Mouse (Mus musculus) small intestine, adult 2 months (tissue): ENCODE measurements around the gene Lss. TPM values are rescaled to one million over a fixed set of nuclear protein-coding genes. Genes with fewer than 3 reads are reported as not detected.

Experiments
- H3K27ac ChIP-seq: fragments of 200-500 bp; 2 replicates; pipeline ENCODE4 v1.5.1; 2012; ENCODE audit warnings: low read depth, low read length, control low read depth, inconsistent platforms; ENCODE audit not compliant: insufficient read depth
- H3K27me3 ChIP-seq: fragments of 200-500 bp; 2 replicates; pipeline ENCODE4 v1.6.1; 2012; ENCODE audit warnings: mild to moderate bottlenecking, moderate library complexity, low read length, inconsistent platforms; ENCODE audit not compliant: control insufficient read depth, insufficient read depth
- H3K36me3 ChIP-seq: fragments of 200-500 bp; 2 replicates; pipeline ENCODE4 v1.6.1; 2012; ENCODE audit warnings: mild to moderate bottlenecking, low read length, control low read depth, inconsistent platforms; ENCODE audit not compliant: control insufficient read depth, insufficient read depth
- H3K4me1 ChIP-seq: fragments of 200-500 bp; 2 replicates; pipeline ENCODE4 v1.6.1; 2012; ENCODE audit warnings: low read length, inconsistent platforms, mixed read lengths; ENCODE audit not compliant: control insufficient read depth, insufficient read depth, insufficient read length
- H3K4me3 ChIP-seq: fragments of 200-500 bp; 2 replicates; pipeline ENCODE4 v1.5.1; 2012; ENCODE audit warnings: low read depth, mild to moderate bottlenecking, control low read depth, inconsistent platforms, low read length, moderate library complexity
- CTCF ChIP-seq: fragments of 200-500 bp; IDR thresholded peaks from 2 replicates; pipeline ENCODE4 v1.5.1; 2012; ENCODE audit warnings: low read depth, mild to moderate bottlenecking, control low read depth, inconsistent platforms, low read length, moderate library complexity, mixed read lengths; ENCODE audit not compliant: insufficient replicate concordance, insufficient read length; ENCODE audit errors: extremely low read depth
- POLR2A ChIP-seq: fragments of 200-500 bp; IDR thresholded peaks from 2 replicates; pipeline ENCODE4 v1.6.1; 2012; ENCODE audit warnings: low read depth, mild to moderate bottlenecking, control low read depth, inconsistent platforms, low read length, moderate library complexity
- WGBS: fragments of 180-500 bp; shearing (Covaris S2); methylation state at CpG from one replicate; pipeline ENCODE4 v1.1.7; 2018; 5-methylcytosine and 5-hydroxymethylcytosine counted together
- polyA plus RNA-seq: library from polyadenylated mRNA; depleted of rRNA; stranded (reverse); fragments of >200 nt; gene quantifications from 2 replicates; pipeline ENCODE4 v1.2.3, GENCODE M21; 2012

The Lss gene
- polyA plus RNA-seq, 1 experiment: 16.0 TPM

DNA sequence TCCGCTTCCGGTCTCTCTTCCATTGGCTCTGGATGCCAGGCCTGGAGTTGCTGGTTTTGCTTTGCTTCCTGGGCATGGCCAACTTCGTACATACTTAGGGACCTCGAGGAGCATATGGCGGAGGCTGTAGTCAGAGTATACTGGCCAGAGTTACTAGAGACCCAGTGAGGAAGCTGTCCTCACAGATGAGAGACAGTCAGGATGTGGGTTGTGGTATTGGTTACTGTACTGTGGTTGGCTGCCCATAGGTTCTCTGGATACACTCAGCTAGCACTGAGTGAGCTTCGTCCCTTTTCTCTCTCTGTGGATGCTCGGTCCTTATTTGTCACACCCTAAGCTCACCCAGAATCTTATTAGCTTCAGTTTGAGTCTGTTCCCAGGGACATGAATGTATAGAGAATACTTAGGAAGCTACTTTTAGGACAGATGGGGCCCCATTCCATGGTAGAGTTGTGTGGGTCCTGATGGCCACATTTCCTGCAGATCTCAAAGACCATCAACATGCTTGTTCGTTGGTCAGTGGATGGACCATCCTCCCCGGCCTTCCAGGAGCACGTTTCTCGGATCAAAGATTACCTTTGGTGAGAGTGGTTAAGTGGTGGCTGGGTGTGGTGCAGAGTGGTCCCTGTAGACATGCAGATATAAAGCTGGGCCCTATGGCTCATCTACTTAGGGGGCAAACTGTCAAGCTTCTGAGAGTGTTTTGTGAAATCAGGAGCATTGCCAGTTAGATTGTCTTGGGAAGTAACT lies 10.1 kb downstream of the Lss start:
- no peak for TF ChIP-seq CTCF
- TF ChIP-seq POLR2A: no peak
- 85% methylated on average over 11 of the region's 11 CpGs for WGBS

DNA sequence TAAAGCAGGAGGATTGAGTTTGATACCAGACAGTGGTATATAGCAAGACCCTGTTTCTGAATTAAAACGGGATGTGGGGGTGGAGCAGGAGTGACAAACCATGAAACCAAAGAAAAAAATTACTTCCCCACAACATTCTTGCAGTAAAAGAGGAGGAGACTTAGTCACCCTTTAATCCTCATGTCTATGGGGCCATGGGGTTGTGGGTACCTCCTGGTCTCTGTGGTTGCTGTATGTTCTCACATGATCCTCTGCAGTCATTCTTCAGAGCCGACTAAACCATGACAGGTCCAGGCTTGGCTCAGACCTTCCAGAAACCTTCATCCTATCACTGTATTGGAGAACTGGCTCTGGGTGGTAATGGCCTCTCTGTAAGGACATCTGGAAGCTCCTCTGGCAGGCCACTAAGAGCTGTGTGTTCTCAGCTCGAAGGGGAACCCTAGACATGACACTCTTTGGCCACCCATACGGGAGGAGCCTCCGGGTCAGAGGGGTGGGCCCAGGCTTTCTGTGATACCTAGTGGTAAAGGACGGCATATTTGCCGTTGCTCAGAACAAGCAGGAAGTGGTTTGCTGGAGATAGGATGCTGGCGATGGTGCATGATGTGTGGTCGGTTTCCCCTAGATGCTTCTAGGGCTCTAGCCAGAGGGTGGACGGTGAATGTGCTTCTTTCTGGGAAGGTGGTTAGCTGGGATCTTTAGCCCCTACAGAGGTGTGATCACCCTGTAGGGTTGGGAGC lies 11.4 kb downstream of the Lss start:
- 77% methylated on average over 10 of the region's 10 CpGs for WGBS
- Histone ChIP-seq H3K36me3 (peaks cover 79% of the 10 kb centered on the region), H3K4me1 (no peaks in the 10 kb centered on the region), H3K27ac (no peak overlapping the region), H3K27me3 (no peaks in the 10 kb centered on the region), H3K4me3 (no peak overlapping the region)
- TF ChIP-seq POLR2A (no peak), CTCF (no peak)

More for the DNA sequence above, 10.1 kb downstream of the Lss start:
- no peaks in the 10 kb centered on the region for H3K27me3 ChIP-seq
- H3K27ac ChIP-seq: no peak overlapping the region
- peaks cover 4% of the 10 kb centered on the region for H3K4me1 ChIP-seq
- peaks cover 67% of the 10 kb centered on the region for H3K36me3 ChIP-seq
- no peak overlapping the region for H3K4me3 ChIP-seq

DNA sequence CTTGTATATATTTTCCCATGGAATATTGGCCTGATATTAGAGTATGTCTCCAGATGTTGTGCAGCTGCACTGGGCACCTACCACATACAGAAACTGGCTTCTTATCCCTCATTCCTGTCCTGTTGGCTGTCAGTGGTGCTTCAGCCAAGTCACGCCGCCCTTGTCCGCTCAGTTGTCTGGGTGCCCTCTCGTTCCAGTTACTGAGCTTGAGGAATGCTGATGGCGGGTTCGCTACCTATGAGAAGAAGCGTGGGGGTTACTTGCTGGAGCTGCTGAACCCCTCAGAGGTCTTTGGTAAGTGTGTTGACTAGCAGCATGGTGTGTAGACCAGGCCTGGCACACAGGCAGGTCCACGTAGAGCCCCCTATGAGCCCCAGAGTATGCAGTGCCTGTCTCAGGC lies 15.2 kb downstream of the Lss start:
- WGBS: 94% methylated on average over 8 of the region's 8 CpGs
- Histone ChIP-seq H3K27me3 (no peaks in the 10 kb centered on the region), H3K27ac (no peak overlapping the region), H3K4me1 (no peaks in the 10 kb centered on the region), H3K4me3 (no peak overlapping the region), H3K36me3 (peaks cover 74% of the 10 kb centered on the region)
- no peak for TF ChIP-seq POLR2A
- TF ChIP-seq CTCF: no peak

DNA sequence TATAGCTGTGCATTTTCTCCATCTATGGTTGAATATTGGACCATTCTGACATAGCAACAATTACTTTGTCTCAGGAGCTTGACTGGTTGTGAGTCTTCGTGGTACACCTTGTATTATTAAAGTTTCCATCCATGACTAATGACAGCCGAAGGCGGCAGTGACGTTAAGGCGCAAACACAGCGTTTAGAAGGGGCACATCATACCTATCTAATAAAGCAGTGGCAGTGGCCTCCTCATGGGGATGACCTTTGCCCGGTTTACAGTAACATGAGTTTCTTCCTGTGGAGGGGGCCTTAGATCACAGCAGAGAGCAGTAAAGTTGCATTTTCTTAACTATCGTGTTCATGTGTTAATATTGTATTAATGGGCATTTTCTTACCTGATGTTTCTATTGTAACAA lies 16.8 kb downstream of the Lss start:
- H3K36me3 ChIP-seq: peaks cover 76% of the 10 kb centered on the region
- no peak overlapping the region for H3K27ac ChIP-seq
- H3K27me3 ChIP-seq: no peaks in the 10 kb centered on the region
- H3K4me1 ChIP-seq: no peaks in the 10 kb centered on the region
- WGBS: 73% methylated on average over 8 of the region's 8 CpGs
- TF ChIP-seq CTCF (no peak), POLR2A (no peak)
- H3K4me3 ChIP-seq: no peak overlapping the region

DNA sequence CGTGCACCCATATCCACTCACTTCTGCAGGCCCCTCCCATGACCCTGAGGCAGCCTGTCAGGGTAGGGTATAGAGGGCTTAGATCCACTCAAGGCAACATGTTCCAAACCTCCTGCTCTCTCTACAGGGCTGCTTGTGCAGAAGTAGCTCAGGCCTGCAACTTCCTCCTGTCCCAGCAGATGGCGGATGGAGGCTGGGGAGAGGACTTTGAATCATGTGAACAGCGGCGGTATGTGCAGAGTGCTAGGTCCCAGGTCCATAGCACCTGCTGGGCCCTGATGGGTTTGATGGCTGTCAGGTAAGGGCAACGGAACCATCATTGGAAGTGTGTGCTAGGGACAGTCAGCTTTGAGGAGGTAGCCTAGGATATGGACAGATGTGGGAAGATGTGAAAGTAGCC lies 19.1 kb downstream of the Lss start:
- TF ChIP-seq CTCF (no peak), POLR2A (no peak)
- Histone ChIP-seq H3K27me3 (no peaks in the 10 kb centered on the region), H3K4me1 (no peaks in the 10 kb centered on the region), H3K27ac (no peak overlapping the region), H3K4me3 (no peak overlapping the region), H3K36me3 (peaks cover 74% of the 10 kb centered on the region)
- 97% methylated on average over 5 of the region's 5 CpGs for WGBS

DNA sequence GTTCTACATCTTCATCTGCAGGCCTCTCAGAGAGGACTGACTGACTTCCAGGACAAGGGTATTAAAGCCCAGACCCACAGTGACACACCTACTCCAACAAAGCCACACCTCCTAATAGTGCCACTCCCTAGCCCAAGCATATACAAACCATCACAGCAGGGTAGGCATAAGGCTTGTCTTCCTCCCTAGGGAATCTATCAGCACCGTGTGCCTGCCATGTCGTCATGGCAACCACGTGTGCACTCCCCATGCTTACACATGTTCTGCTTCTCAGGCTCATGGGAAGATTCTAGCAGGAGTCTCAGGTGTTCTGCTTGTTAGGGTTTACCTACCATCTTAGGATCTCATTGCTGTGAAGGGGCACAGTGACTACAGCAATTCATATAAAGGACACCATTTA lies 20.2 kb downstream of the Lss start:
- Histone ChIP-seq H3K4me3 (no peak overlapping the region), H3K27ac (no peak overlapping the region), H3K27me3 (no peaks in the 10 kb centered on the region), H3K4me1 (no peaks in the 10 kb centered on the region), H3K36me3 (peaks cover 66% of the 10 kb centered on the region)
- WGBS: 69% methylated on average over 3 of the region's 3 CpGs
- no peak for TF ChIP-seq CTCF
- TF ChIP-seq POLR2A: no peak

DNA sequence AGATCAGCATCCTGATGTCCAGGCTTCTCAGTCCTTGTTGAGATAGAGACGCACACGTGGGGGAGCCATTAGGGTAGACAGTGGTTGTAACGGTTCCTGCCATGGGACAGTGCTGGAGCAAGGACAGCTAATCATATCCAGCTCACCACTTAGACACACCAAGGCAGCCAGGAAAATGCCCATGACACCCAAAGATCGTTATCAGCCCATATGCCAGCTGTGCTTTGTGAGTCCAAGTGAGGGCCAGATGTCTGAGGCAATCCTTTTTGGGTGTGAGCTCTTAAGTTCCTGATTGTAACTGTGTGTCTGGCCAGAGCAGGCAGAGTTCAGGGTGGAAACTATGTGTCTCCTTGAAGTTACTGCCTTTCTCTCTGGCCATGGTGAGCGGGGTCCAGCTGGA lies 22.7 kb downstream of the Lss start:
- no peak for TF ChIP-seq POLR2A
- no peak for TF ChIP-seq CTCF
- H3K36me3 ChIP-seq: peaks cover 49% of the 10 kb centered on the region
- WGBS: 90% methylated on average over 5 of the region's 5 CpGs

More for the DNA sequence above, 22.7 kb downstream of the Lss start:
- Histone ChIP-seq H3K27me3 (no peaks in the 10 kb centered on the region), H3K4me1 (no peaks in the 10 kb centered on the region), H3K4me3 (no peak overlapping the region), H3K27ac (no peak overlapping the region)
